Mouse (Mus musculus) heart, postnatal 25 days (tissue): ENCODE results near the gene Usp1. TPM values are rescaled to one million over a fixed set of nuclear protein-coding genes. Genes with fewer than 3 reads are reported as not detected.
A peak's percentile ranks its signal among the peaks of the same experiment; 100 is the strongest.
"Not testable (repeated sequence)": the region's sequence is repeated elsewhere in the genome, so short reads cannot be mapped to it uniquely, and the experiment has no call there.

Experiments used
- DNase-seq: peaks from one replicate; pipeline ENCODE4 v3.0.0; 2022; ENCODE audit warnings: low spot score
- intact Hi-C: fragments of 180-260 bp; cut with DNase I; formaldehyde crosslinking; loops from one replicate; pipeline ENCODE4 v1.15.1; 2025
- total RNA-seq, 2 experiments: library from RNA; stranded (reverse); gene quantifications; 2 replicates each; pipeline ENCODE4 v1.2.3; 2021

The Usp1 gene
- 10 to 100 TPM; 13.4 to 15.4 TPM for total RNA-seq

GRCm38 (mm10) chr4:98923568-98924070, at the start of gene Usp1:
TSS of gene Usp1 (plus strand) at chr4:98923810.
- DNase-seq = no peak
- intact Hi-C loops = loop anchor here (5.0 kb wide), 1 partner anchor 269 kb away; the partner anchor contains the start of gene Atg4c

GRCm38 (mm10) chr4:98882706-98883105, 40.9 kb upstream of the Usp1 start:
- intact Hi-C loops = loop anchor here (10.0 kb wide), 1 partner anchor 338 kb away; no protein-coding TSS in a partner anchor
- DNase-seq = no peak

- no peak for DNase-seq
- intact Hi-C loops = loop anchor here (5.0 to 10.0 kb wide), 2 partner anchors 164 to 342 kb away; no protein-coding TSS in a partner anchor
These were observed 37.2 kb upstream of the Usp1 start for GRCm38 (mm10) chr4:98886377-98886776.

- intact Hi-C loops = loop anchor here (1.0 to 10.0 kb wide), 3 partner anchors 148 to 342 kb away; no protein-coding TSS in a partner anchor
- DNase-seq = no peak
These were observed 36.5 kb upstream of the Usp1 start for GRCm38 (mm10) chr4:98887148-98887547.

GRCm38 (mm10) chr4:98910246-98910645, 13.4 kb upstream of the Usp1 start:
- no peak for DNase-seq
- intact Hi-C loops = no loop called here

GRCm38 (mm10) chr4:98917724-98918123, 5.9 kb upstream of the Usp1 start:
- DNase-seq = no peak
- intact Hi-C loops = no loop called here

- DNase-seq = no peak
- intact Hi-C loops = no loop called here
These were observed 5.4 kb upstream of the Usp1 start for GRCm38 (mm10) chr4:98918204-98918603.

- intact Hi-C loops = loop anchor here (5.0 kb wide), 1 partner anchor 271 kb away; the partner anchor contains the start of gene Atg4c
- DNase-seq = no peak
These were observed 2.7 kb upstream of the Usp1 start for GRCm38 (mm10) chr4:98920896-98921295.

GRCm38 (mm10) chr4:98922061-98922642, 1.5 kb upstream of the Usp1 start:
- intact Hi-C loops = loop anchor here (5.0 kb wide), 1 partner anchor 270 kb away; the partner anchor contains the start of gene Atg4c
- no peak for DNase-seq

GRCm38 (mm10) chr4:98922643-98923567, 705 bp upstream of the Usp1 start:
- intact Hi-C loops = loop anchor here (5.0 kb wide), 1 partner anchor 269 kb away; the partner anchor contains the start of gene Atg4c

GRCm38 (mm10) chr4:98924071-98924905, 678 bp downstream of the Usp1 start:
- DNase-seq = no peak

More at GRCm38 (mm10) chr4:98922643-98923567, 705 bp upstream of the Usp1 start:
- DNase-seq = peak; percentile 97

GRCm38 (mm10) chr4:98924906-98925178, 1.2 kb downstream of the Usp1 start:
- DNase-seq = no peak
- intact Hi-C loops = loop anchor here (5.0 kb wide), 1 partner anchor 267 kb away; the partner anchor contains the start of gene Atg4c

More at GRCm38 (mm10) chr4:98924071-98924905, 678 bp downstream of the Usp1 start:
- intact Hi-C loops = loop anchor here (5.0 kb wide), 1 partner anchor 268 kb away; the partner anchor contains the start of gene Atg4c

- intact Hi-C loops = no loop called here
- DNase-seq = no peak
These were observed 1.7 kb downstream of the Usp1 start for GRCm38 (mm10) chr4:98925250-98925781.

GRCm38 (mm10) chr4:98936036-98936435, 12.4 kb downstream of the Usp1 start:
- intact Hi-C loops = no loop called here

GRCm38 (mm10) chr4:98938210-98938609, 14.6 kb downstream of the Usp1 start:
- intact Hi-C loops, DNase-seq: not testable (repeated sequence)

More at GRCm38 (mm10) chr4:98936036-98936435, 12.4 kb downstream of the Usp1 start:
- no peak for DNase-seq

- DNase-seq = no peak
- intact Hi-C loops = no loop called here
These were observed 27.0 kb downstream of the Usp1 start for GRCm38 (mm10) chr4:98950563-98950962.

GRCm38 (mm10) chr4:98955986-98956385, 32.4 kb downstream of the Usp1 start:
- no peak for DNase-seq
- intact Hi-C loops = no loop called here

- no peak for DNase-seq
- intact Hi-C loops = no loop called here
These were observed 36.6 kb downstream of the Usp1 start for GRCm38 (mm10) chr4:98960243-98960642.

GRCm38 (mm10) chr4:98969946-98970345, 46.3 kb downstream of the Usp1 start:
- intact Hi-C loops = loop anchor here (5.0 kb wide), 1 partner anchor 212 kb away; no protein-coding TSS in a partner anchor
- DNase-seq = no peak
